Mouse (Mus musculus) adrenal gland, adult 2 months (tissue): ENCODE data around the gene Xrra1. TPM values are rescaled to one million over a fixed set of nuclear protein-coding genes. Genes with fewer than 3 reads are reported as not detected.

Experiments
- DNase-seq: peaks from one replicate; pipeline ENCODE4 v3.0.0; 2021
- polyA plus RNA-seq: library from polyadenylated mRNA; depleted of rRNA; stranded (reverse); fragments of >200 nt; gene quantifications from 2 replicates; pipeline ENCODE4 v1.2.3, GENCODE M21; 2012
- total RNA-seq, 2 experiments: library from RNA; stranded (reverse); gene quantifications; 2 replicates each; pipeline ENCODE4 v1.2.3; 2021

The Xrra1 gene
- total and polyA plus RNA-seq, 3 experiments, result 0.41 to 64.4 (median 10.0) TPM

DNA sequence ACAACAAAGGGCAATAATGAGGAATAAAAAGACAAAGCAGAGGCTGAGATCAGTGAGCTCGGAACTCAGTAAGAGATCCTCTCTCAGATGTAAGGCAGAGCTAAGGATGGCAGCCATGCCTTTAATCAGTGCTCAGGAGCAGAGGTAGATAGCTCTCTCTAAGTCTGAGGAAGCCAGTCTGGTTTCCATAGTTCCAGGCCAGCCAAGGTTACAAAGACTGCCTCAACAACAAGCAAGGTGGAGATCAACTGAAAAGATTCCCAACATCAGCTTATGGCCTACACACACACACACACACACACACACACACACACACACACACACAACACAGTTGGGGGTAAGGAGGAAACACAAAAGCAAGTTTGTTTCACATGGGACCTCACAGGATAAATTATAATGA, 7.8 kb upstream of the Xrra1 start:
- no peak for DNase-seq

DNA sequence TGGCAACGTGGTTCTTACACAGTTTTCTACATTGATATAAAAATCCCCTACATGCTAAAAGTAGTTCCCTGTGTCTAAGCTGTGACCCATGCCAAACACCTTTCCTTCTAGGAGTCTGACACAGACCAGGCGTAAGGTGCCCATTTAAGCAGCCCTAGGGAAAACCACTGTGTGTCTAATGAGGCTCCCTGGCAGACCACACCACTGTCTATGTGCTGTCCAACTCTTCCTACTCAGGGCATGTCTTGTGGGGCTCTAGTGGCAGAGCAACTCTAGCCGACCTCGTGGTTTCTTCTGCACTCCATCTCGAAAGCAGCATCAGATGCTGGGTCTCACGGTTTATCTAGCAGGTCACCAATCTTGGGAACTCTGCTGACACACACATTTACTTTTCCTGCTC, 7.3 kb upstream of the Xrra1 start:
- DNase-seq, result no peak

- DNase-seq, result peak; percentile 23
Measured at GRCm38 (mm10) chr7:99853350-99853749, 5.6 kb upstream of the Xrra1 start.

DNA sequence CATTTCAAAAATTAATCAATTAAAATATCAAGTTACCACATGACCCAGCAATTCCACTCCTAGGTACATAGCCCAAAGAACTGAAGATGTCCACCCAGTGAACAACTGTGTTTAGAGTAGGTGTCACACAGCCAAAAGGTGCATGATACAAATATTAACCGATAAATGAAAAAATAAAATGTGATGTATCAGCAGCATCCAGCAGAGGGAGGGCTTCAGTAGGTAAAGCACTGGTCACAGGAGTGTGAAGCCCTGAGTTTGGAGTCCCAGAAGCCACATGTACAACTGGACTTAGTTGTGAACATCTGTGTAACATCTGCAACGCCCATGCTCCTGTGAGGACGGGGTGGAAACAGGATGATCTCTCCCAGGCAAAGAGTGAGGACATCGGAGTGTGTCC, 4.6 kb upstream of the Xrra1 start:
- DNase-seq, result no peak

DNA sequence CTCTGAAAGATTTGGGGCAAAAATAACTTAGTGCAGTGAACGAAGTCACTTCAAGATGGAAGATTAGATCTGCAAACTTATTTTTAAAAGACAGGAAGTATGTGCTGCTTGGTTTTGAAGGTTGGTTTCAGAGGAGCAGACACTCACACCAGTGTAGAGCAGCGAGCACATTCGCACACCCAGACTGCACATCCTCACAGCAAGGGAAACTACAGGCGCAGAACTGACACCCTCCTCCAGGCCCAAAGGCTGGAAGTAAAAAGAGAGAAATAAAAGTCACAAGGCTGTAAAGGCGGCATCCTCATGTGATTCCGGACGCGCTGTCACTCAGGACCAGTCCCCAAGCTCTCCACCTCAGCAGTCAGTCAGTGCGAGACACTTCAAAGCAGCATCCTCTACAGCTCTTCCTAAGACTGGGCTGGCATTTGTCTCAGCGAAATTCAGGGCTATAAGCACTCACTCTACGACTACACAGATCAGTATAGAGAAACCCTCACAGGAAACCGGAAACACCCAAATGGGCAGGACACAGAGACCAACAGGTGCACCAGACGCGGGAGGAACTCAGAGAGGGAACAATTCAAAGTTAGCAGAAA, 2.6 kb upstream of the Xrra1 start:
- DNase-seq, result no peak

GRCm38 (mm10) chr7:99858175-99858812, 622 bp upstream of the Xrra1 start:
- DNase-seq, result no peak

- no peak for DNase-seq
Measured at GRCm38 (mm10) chr7:99863362-99863761, 4.4 kb downstream of the Xrra1 start, which contains the start of gene Spcs2. Gene Spcs2 (minus strand): TSS chr7:99863462.

GRCm38 (mm10) chr7:99864241-99865028, 5.5 kb downstream of the Xrra1 start:
- DNase-seq, result no peak

- DNase-seq, result no peak
Measured at GRCm38 (mm10) chr7:99865219-99865618, 6.3 kb downstream of the Xrra1 start.

GRCm38 (mm10) chr7:99869296-99869695, 10.4 kb downstream of the Xrra1 start:
- no peak for DNase-seq

- no peak for DNase-seq
Measured at GRCm38 (mm10) chr7:99873965-99874364, 15.0 kb downstream of the Xrra1 start.

DNA sequence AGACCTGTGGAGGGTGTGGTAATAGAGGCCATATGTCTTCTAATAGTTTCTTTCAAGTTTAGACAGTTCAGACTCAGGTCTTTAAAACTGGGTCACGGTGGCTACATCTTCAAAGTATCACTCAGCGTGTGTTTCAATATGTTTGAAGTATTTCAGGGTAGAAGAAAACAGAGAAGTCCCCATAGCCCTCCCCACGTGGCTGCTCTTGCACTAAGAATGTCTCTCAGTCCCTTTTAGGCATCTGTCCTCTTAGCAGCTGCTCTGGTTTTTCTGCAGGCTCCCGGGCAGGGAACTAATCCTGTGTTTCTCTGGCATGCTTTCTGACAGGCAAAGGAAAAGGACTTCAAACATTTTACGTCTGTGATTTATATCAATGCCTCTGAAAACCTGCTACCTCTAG, 17.0 kb downstream of the Xrra1 start:
- DNase-seq, result no peak

DNA sequence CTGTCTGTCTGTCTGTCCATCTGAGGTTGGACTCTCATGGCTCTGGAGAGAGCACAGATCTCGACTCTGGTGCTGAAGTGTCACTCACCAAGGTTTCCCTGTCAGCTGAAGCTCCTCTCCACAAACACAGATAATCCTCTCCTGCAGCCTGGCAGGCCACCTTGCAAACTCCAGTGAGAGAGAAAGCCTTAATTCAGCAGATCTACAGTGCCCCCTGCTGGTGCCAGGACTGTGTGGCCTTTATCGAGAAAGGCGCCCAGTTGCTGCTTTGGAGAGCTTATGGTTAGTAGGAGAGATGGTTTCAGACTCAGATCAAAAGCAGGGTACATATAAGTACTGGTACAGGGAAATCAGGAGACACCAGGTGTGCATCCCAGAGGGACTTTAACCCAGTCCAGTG, 17.4 kb downstream of the Xrra1 start:
- DNase-seq, result peak; percentile 78

DNA sequence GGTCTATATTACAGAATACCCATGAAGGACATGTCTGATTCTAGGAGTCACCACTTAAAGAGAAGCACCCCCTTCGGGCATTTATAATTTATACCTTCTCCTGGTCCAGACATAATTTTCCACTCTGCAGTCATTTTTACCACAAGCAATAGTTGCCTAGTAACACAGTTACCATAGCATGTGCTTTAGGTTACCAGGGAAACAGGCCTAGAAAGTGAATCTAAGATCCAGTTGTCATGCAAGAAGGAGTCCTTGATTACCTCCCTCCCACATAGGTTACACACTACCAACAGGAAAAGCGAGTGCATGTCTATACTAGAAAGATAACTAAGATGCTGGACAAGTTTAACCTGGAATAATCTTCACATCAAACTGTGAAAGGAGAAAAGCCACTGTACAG, 19.3 kb downstream of the Xrra1 start:
- no peak for DNase-seq

DNA sequence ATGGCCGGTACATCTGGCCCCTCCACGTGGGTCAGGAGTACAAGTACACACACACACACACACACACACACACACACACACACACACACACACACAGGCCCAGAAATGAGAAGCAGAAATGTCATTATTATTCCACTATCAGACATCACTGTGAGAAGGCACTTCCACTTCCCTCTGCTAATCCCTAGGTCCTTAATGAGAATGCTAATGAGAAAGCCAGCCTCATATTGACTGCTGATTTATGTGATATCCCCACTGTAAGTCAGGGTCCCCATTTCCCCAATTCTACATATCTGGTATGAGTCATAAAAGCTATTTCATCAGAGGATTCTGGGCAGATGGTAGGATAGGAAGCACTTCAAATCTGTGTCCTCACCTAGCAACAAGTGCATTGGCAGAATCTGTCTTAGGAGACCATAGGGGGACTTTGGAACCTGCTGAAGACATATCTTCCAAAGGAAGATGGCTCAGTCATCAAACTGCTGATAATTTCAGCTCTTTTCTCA, 28.4 kb downstream of the Xrra1 start:
- DNase-seq, result no peak

GRCm38 (mm10) chr7:99887743-99888142, 28.8 kb downstream of the Xrra1 start:
- no peak for DNase-seq

DNA sequence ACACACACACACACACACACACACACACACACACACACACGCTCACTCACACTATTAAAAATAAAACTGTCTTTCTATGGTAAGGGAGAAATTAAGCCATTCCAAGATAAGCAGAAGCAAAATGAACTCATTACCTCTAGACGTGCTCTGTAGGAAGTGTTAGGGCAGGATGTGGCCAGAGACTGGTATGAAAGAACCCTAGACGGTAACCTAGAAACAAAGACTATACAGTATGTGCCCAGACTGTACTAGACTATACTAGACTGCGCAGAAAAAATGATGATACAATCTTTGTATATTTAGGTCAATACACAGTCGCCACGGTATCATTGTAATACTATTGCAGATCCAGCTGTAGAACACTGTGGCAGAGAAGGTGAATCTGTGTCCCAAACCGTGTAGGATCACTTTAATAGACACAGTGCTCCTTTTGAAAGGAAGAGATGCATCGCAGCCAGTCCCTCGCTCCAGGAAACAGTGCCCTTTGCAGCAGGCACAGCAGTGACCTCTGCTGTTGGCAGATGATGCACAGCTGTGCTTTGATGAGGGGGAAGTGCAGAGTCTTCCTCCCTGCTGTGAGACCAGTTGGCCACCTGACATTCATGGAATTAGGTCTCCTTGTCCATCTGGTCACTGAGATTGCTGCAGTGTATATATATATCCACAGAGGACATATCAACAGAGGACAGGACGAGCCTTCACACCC, 30.4 kb downstream of the Xrra1 start:
- DNase-seq, result no peak

DNA sequence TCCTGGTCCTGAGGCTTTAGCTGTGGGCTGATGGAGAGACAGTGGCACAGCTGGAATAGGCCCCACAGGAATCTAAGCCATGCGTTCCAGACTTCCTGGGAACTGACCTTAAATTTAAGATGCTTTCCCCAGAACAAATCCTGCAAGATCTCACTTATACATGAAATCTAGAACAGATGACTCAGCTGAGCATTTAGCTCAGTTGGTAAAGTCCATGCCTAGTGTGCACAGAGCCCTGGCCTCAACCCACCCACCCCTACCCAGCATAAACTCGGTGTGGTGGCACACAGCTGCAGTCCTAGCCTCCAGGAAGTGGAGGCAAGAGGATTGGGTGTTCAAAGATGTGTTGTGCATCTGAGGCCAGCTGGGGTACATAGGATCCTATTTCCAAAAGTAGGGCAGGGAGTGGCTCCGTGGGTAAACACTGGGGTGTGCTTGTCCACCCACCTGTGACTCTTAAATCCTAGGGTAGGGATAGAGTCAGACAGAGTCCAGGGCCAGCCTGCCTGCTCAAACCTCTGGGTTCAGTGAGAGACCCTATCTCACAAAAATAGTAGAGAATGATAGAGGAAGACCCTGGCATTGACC, 31.3 kb downstream of the Xrra1 start:
- no peak for DNase-seq

GRCm38 (mm10) chr7:99891471-99891870, 32.6 kb downstream of the Xrra1 start:
- peak; percentile 45 for DNase-seq

DNA sequence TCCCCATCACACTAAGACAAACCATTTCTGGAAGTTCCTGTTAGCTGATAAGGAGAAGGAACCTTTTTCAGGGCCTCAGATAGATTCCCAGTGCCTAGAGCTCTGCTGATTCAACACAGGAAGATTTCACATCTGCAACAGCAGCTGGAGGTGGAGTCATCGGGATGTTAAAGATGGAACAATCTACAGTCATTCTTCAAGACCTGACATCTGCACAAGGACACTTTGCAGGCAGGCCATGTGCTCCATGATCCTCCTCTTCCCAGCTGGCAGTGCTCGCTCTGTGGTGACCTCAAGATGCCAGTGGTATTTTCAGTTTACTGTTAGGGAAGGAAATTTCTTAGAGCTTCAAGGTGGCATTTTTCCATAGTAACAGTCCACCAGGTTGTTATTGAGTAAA, 33.4 kb downstream of the Xrra1 start:
- peak; percentile 71 for DNase-seq

DNA sequence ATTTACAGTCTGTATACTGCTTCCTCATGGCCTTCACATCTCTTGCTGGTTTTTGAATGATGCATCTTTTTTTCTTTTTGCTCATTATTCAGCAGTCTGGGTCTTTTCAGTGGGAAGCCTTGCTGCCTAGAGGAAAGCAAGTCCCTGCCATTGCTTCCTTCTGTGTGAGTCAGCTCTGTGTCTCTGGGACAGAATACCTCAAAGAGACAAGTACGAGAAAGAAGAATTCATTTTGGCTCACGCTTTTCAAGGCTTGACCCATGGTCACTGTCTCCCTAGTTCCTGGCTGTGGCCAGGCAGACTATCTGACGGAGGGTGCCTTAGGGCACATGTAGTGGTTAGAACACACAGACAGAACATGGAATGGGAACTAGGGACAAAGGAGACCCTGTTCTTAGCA, 35.1 kb downstream of the Xrra1 start:
- peak; percentile 67 for DNase-seq

- peak; percentile 68 for DNase-seq
Measured at GRCm38 (mm10) chr7:99894478-99894877, 35.6 kb downstream of the Xrra1 start.
